Mouse (Mus musculus): ENCODE measurements at regions not wholly inside any gene's neighbourhood (a gene's known extent, or its start where the extent isn't known, plus 50 kb on each side); places are given as distances from the start of the nearest gene placed in this dataset.

GRCm38 (mm10) chr4:153602496-153602895, 119.9 kb upstream of the Ajap1 start:
- WGBS: 61% methylated on average over 4 of the region's 4 CpGs
- H3K27ac ChIP-seq (ENCODE audit: control insufficient read depth, insufficient read depth, low read depth, low read length, poor library complexity): no peak overlapping the region
- TF ChIP-seq CTCF (IDR thresholded peaks at IDR 0.05; ENCODE audit: control insufficient read depth, insufficient read depth, low read length): no peak
- no peak for TF ChIP-seq POLR2A (IDR thresholded peaks at IDR 0.05; ENCODE audit: borderline replicate concordance, control insufficient read depth, low read depth, low read length)
- no peaks in the 10 kb centered on the region for H3K4me1 ChIP-seq (ENCODE audit: control insufficient read depth, insufficient read depth, low read length)
- no peak overlapping the region for H3K4me3 ChIP-seq (replicated peaks; ENCODE audit: control insufficient read depth, low read depth, low read length)

GRCm38 (mm10) chr4:153603056-153603840, 120.6 kb upstream of the Ajap1 start:
- no peak for TF ChIP-seq CTCF (IDR thresholded peaks at IDR 0.05; ENCODE audit: control insufficient read depth, insufficient read depth, low read length)
- no peak for TF ChIP-seq POLR2A (IDR thresholded peaks at IDR 0.05; ENCODE audit: borderline replicate concordance, control insufficient read depth, low read depth, low read length)
- Histone ChIP-seq H3K27ac (ENCODE audit: control insufficient read depth, insufficient read depth, low read depth, low read length, poor library complexity) (no peak overlapping the region), H3K4me3 (replicated peaks; ENCODE audit: control insufficient read depth, low read depth, low read length) (no peak overlapping the region), H3K4me1 (ENCODE audit: control insufficient read depth, insufficient read depth, low read length) (no peaks in the 10 kb centered on the region)
- WGBS: 79% methylated on average over 11 of the region's 11 CpGs

GRCm38 (mm10) chr4:153603936-153604335, 121.3 kb upstream of the Ajap1 start:
- Histone ChIP-seq H3K27ac (ENCODE audit: control insufficient read depth, insufficient read depth, low read depth, low read length, poor library complexity) (no peak overlapping the region), H3K4me3 (replicated peaks; ENCODE audit: control insufficient read depth, low read depth, low read length) (no peak overlapping the region), H3K4me1 (ENCODE audit: control insufficient read depth, insufficient read depth, low read length) (no peaks in the 10 kb centered on the region)
- TF ChIP-seq CTCF (IDR thresholded peaks at IDR 0.05; ENCODE audit: control insufficient read depth, insufficient read depth, low read length) (no peak), POLR2A (IDR thresholded peaks at IDR 0.05; ENCODE audit: borderline replicate concordance, control insufficient read depth, low read depth, low read length) (no peak)
- WGBS: 80% methylated on average over 7 of the region's 7 CpGs

GRCm38 (mm10) chr4:153604695-153605485, 122.3 kb upstream of the Ajap1 start:
- Histone ChIP-seq H3K4me3 (replicated peaks; ENCODE audit: control insufficient read depth, low read depth, low read length) (no peak overlapping the region), H3K27ac (ENCODE audit: control insufficient read depth, insufficient read depth, low read depth, low read length, poor library complexity) (no peak overlapping the region), H3K4me1 (ENCODE audit: control insufficient read depth, insufficient read depth, low read length) (no peaks in the 10 kb centered on the region)
- WGBS: 84% methylated on average over 16 of the region's 16 CpGs
- TF ChIP-seq CTCF (IDR thresholded peaks at IDR 0.05; ENCODE audit: control insufficient read depth, insufficient read depth, low read length) (no peak), POLR2A (IDR thresholded peaks at IDR 0.05; ENCODE audit: borderline replicate concordance, control insufficient read depth, low read depth, low read length) (no peak)

- TF ChIP-seq POLR2A (IDR thresholded peaks at IDR 0.05; ENCODE audit: borderline replicate concordance, control insufficient read depth, low read depth, low read length): no peak
- 79% methylated on average over 8 of the region's 8 CpGs for WGBS
- H3K27ac ChIP-seq (ENCODE audit: control insufficient read depth, insufficient read depth, low read depth, low read length, poor library complexity): no peak overlapping the region
These were observed 133.4 kb upstream of the Ajap1 start for GRCm38 (mm10) chr4:153616058-153616457.

GRCm38 (mm10) chr4:153616938-153617337, 134.3 kb upstream of the Ajap1 start:
- no peak overlapping the region for H3K4me3 ChIP-seq (replicated peaks; ENCODE audit: control insufficient read depth, low read depth, low read length)
- H3K4me1 ChIP-seq (ENCODE audit: control insufficient read depth, insufficient read depth, low read length): no peaks in the 10 kb centered on the region
- 74% methylated on average over 6 of the region's 6 CpGs for WGBS
- no peak overlapping the region for H3K27ac ChIP-seq (ENCODE audit: control insufficient read depth, insufficient read depth, low read depth, low read length, poor library complexity)
- TF ChIP-seq POLR2A (IDR thresholded peaks at IDR 0.05; ENCODE audit: borderline replicate concordance, control insufficient read depth, low read depth, low read length): no peak
- no peak for TF ChIP-seq CTCF (IDR thresholded peaks at IDR 0.05; ENCODE audit: control insufficient read depth, insufficient read depth, low read length)

More at GRCm38 (mm10) chr4:153616058-153616457, 133.4 kb upstream of the Ajap1 start:
- Histone ChIP-seq H3K4me1 (ENCODE audit: control insufficient read depth, insufficient read depth, low read length) (no peaks in the 10 kb centered on the region), H3K4me3 (replicated peaks; ENCODE audit: control insufficient read depth, low read depth, low read length) (no peak overlapping the region)

GRCm38 (mm10) chr4:153620871-153621270, 138.3 kb upstream of the Ajap1 start:
- Histone ChIP-seq H3K27ac (ENCODE audit: control insufficient read depth, insufficient read depth, low read depth, low read length, poor library complexity) (no peak overlapping the region), H3K4me3 (replicated peaks; ENCODE audit: control insufficient read depth, low read depth, low read length) (no peak overlapping the region), H3K4me1 (ENCODE audit: control insufficient read depth, insufficient read depth, low read length) (no peaks in the 10 kb centered on the region)
- 71% methylated on average over 5 of the region's 5 CpGs for WGBS
- TF ChIP-seq POLR2A (IDR thresholded peaks at IDR 0.05; ENCODE audit: borderline replicate concordance, control insufficient read depth, low read depth, low read length): no peak
- no peak for TF ChIP-seq CTCF (IDR thresholded peaks at IDR 0.05; ENCODE audit: control insufficient read depth, insufficient read depth, low read length)

GRCm38 (mm10) chr4:153631161-153631560, 148.6 kb upstream of the Ajap1 start:
- Histone ChIP-seq H3K4me3 (replicated peaks; ENCODE audit: control insufficient read depth, low read depth, low read length) (no peak overlapping the region), H3K27ac (ENCODE audit: control insufficient read depth, insufficient read depth, low read depth, low read length, poor library complexity) (no peak overlapping the region), H3K4me1 (ENCODE audit: control insufficient read depth, insufficient read depth, low read length) (no peaks in the 10 kb centered on the region)
- TF ChIP-seq CTCF (IDR thresholded peaks at IDR 0.05; ENCODE audit: control insufficient read depth, insufficient read depth, low read length) (no peak), POLR2A (IDR thresholded peaks at IDR 0.05; ENCODE audit: borderline replicate concordance, control insufficient read depth, low read depth, low read length) (no peak)
- 59% methylated on average over 7 of the region's 7 CpGs for WGBS

Data from bone marrow, adult 2 months (tissue).